Mouse (Mus musculus) gastrocnemius, postnatal 14 days (tissue): Measurements from ENCODE around the gene Gas2. TPM values are rescaled to one million over a fixed set of nuclear protein-coding genes. Genes with fewer than 3 reads are reported as not detected.

Experiments used
- DNase-seq: peaks from one replicate; pipeline ENCODE4 v3.0.0; 2021; ENCODE audit warnings: mixed read lengths
- intact Hi-C: fragments of 180-260 bp; cut with DNase I; formaldehyde crosslinking; loops from one replicate; pipeline ENCODE4 v1.15.1; 2025; ENCODE audit warnings: low total_unique reads
- total RNA-seq, 2 experiments: library from RNA; stranded (reverse); gene quantifications; 2 replicates each; pipeline ENCODE4 v1.2.3; 2021

Gas2 gene
- total RNA-seq, 2 experiments from 2014 or later = 8.7 to 9.8 TPM

DNA sequence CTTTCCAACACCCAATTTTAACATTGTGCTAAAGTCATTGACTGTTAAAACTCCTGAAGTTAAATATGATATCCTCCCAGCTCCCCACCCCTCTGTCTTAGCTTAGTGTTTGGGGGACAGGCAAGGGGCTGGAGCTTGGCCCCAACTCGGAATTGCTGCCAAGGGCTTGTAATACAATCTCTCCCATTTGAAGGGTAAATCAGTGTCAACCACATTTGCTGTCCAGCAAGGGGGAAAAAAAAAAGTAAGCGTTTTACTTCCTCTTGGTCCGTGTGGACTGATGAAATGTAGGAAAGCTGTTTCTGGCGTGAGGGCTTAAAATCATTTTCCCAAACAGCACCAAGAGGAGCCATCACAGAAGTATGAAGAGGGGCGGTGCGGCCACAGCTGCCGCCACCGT lies 16.9 kb downstream of the Gas2 start:
- intact Hi-C loops = no loop called here
- peak; percentile 35 for DNase-seq

DNA sequence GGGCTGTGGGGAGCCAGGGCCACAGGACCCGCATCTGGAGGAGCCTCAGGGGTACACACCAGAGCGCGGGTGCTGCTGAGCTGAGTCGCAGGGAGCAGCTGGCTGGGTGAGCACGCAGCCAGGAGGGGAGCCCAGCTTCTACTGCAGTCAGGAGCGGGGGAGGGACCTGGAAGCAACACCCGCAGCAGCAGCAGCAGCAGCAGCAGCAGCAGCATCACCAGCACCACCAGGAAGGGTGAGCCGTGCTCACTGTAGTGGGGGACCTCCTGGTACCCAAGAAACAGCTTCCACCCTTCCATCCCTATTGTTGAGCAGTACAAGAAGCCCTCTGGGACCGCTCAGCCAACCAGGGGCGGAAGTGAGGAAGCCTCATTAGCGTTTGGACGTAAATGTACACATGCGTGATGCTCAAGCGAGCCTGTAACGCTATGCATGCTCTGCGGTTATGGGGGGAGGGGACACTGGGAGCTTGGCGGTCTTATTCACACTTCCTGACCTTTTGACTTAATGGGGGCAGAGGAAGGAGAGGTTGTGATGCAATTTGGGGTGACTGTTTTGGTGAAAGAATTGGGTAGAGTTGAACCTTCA lies 17.4 kb downstream of the Gas2 start:
- peak; percentile 42 for DNase-seq
- intact Hi-C loops = no loop called here

DNA sequence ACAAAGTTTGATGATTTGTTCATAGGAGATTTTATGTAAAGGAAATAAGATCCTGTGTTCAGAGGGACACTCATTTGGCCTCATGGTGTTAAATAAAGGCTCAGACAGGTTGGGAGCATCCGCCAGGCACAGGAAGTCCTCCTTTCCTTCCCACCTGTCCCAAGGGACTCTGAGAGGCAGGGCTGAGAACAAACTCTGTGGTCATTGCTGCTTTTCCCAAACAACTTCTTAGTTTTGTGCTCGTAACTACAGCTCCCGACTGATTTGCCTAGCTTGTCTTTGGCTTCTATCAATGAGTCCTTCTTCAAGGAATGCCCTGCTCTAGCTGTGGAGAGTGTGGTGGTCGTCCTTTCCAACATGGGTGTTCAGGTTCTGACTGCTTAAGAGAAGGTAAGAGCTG lies 18.3 kb downstream of the Gas2 start:
- DNase-seq = no peak
- intact Hi-C loops = no loop called here

DNA sequence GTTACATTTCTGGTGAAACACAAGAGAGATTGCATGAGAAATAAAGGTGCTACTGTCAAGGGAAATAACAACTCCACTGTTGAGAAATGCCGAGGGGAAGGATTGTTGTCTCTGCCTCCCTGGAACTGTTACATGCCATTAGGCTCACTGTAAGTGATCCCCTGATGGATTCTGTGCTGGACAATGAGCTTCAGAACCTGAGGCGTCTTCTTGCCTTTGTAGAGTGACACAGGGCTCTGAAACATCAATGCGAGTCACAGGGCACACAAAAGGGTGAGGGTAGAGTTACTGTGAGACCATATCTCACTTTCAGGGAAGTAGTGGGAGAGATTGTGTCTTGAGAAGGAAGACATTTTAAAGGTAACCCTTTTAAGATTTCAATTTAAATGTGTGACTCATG lies 23.5 kb downstream of the Gas2 start:
- no peak for DNase-seq
- intact Hi-C loops = no loop called here

- intact Hi-C loops = no loop called here
- no peak for DNase-seq
These were observed 26.1 kb downstream of the Gas2 start for GRCm38 (mm10) chr7:51887678-51888567.

GRCm38 (mm10) chr7:51889601-51890000 lies 27.8 kb downstream of the Gas2 start:
- DNase-seq = no peak
- intact Hi-C loops = no loop called here

GRCm38 (mm10) chr7:51892224-51892965 lies 30.6 kb downstream of the Gas2 start:
- no peak for DNase-seq
- intact Hi-C loops = no loop called here

GRCm38 (mm10) chr7:51893008-51893407 lies 31.2 kb downstream of the Gas2 start:
- no peak for DNase-seq
- intact Hi-C loops = no loop called here

DNA sequence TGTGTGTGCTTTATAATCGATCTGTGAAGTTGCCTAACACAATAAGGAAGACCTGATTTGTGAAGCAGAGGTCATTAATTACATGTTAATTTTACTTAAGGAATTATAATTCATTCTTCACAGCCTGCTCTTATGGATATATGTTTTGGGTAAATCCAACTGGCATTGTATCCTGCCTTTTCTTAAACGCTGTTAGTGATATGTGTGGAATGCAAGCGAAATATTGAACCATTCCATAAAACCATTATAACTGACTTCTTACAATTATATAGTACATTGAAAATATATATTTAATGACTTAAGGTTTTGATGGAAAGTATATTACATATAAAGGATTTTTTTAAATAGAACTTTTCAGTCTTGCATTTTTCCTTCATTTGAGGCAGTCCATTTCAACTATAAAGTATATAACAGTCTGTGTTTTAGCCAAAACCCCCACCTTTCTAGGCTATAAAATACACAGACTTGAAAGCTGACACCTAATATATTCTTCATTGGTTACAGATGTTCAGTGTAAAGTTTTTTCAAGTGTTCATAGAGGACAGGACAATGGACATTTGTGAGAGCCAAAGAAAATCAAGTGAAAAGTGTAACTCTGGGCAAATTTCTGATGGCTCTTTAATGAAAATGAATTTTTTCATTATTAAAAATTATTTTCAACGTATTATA lies 32.5 kb downstream of the Gas2 start:
- no peak for DNase-seq
- intact Hi-C loops = no loop called here

DNA sequence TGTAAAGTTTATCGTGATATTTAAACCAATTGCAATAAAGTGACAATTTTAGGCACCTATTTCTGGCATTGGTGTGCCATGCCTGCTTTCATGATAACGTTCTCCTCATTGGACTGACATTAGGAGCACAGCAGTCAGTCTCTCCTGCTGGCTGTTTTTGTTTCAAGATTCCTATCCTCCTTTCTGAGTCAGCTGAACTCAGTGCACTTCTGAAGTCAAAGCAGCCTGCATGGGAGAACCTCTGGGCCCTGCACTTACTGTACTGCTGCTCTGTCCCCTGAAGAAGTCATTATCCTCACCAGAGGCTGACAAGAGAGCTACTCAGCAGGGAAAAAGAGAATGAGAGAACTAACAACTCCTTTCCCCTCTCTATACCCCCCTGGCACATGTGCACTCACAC lies 33.1 kb downstream of the Gas2 start:
- DNase-seq = no peak
- intact Hi-C loops = no loop called here

DNA sequence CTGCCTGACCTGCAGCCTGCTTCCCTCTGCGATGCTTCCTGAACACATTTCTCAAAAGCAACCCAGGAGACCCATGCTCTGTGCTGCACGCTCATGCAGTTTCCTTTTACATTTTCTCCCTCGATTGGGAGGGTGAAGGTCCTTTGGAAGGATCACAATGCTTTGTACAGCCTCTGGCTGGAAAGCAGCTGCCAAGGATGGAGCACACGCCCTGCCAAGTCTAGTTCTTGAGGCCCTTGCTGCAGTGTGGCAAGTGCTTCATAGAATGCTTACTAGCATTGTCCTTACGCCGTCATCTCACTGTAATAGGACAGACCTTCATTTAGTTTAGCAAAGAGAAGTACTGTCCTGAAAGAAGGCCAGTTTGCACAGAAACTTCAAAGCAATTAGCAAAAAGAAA lies 37.3 kb downstream of the Gas2 start:
- intact Hi-C loops = no loop called here
- DNase-seq = no peak

GRCm38 (mm10) chr7:51913292-51914050 lies 51.7 kb downstream of the Gas2 start:
- intact Hi-C loops = no loop called here
- no peak for DNase-seq

DNA sequence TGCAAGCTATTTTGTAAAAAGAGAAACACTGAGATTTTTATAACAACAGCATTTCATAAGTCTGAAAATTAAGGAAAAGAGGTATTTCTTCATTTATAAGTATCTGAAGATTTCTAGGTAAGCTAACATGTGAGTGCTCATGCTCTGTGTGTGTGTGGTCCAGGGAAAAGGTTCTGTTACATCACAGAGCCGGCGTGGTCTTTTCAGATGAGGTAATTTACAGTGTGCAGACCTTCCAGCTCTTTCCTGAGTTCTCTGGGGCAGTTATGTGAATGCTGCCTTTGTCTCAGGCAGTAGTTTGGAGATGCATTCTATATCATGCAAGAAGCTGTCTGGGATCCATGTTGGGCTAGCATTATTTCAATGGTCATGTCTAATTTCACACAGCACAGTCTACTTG lies 52.3 kb downstream of the Gas2 start:
- intact Hi-C loops = no loop called here

DNA sequence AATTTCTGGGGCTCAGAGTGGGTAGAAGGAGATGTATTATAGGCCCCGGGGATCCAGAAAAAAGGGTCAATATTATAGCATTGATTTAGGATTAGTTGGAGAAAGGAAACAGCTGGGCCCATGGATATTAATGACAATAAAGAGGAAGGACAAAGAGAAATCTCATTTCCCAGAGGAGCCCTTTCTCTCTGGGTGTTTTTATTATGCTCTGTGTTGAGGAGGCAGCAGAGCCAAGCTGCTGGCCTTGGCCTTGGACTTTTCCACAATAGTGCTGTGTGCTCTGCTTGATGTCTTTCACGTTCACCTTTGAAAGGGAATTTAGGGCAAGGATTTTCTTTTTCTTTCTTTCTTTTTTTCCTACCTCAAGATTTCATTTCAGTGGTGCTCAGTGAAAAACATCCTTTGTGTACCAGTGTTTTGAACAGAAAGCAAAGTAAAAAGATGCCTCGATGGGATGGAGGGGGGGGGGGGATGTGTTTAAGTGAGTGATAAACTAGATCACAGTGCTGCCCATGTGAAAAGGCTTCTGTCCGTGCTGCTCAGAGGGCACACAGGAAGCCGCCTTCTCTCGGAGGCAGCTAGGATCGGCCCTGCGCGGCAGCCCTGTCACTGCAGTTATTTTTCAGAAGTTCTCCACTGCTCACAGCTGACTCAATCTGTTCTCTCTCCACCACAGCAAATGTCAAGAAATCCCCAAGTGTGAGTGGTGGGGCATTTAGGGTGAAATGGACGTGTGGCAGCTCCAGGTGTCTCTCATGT lies 67.1 kb downstream of the Gas2 start:
- no peak for DNase-seq
- intact Hi-C loops = no loop called here

More for the DNA sequence above, 52.3 kb downstream of the Gas2 start:
- no peak for DNase-seq

- intact Hi-C loops = no loop called here
- no peak for DNase-seq
These were observed 69.4 kb downstream of the Gas2 start for GRCm38 (mm10) chr7:51931217-51931616.

DNA sequence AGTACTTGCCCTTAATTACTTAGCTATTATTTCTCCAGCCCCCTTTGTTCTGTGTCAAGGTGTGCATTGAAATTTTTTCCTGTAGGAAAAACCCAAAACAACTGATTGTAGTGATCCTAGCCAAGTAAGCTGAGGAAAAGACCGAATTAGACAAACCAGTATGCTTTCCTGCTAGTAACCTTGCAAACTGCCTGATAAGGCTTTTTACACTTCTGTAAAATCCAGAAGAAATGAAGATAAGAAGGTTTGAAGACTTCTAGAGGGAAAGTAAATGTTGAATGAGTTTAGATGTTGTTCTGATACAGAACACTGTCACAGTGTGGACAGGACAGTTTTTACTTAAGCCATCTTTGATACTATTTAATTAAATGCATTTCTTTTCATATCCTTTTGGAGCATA lies 75.5 kb downstream of the Gas2 start:
- intact Hi-C loops = no loop called here

GRCm38 (mm10) chr7:51940461-51940860 lies 78.6 kb downstream of the Gas2 start:
- intact Hi-C loops = no loop called here
- no peak for DNase-seq

More for the DNA sequence above, 75.5 kb downstream of the Gas2 start:
- no peak for DNase-seq

DNA sequence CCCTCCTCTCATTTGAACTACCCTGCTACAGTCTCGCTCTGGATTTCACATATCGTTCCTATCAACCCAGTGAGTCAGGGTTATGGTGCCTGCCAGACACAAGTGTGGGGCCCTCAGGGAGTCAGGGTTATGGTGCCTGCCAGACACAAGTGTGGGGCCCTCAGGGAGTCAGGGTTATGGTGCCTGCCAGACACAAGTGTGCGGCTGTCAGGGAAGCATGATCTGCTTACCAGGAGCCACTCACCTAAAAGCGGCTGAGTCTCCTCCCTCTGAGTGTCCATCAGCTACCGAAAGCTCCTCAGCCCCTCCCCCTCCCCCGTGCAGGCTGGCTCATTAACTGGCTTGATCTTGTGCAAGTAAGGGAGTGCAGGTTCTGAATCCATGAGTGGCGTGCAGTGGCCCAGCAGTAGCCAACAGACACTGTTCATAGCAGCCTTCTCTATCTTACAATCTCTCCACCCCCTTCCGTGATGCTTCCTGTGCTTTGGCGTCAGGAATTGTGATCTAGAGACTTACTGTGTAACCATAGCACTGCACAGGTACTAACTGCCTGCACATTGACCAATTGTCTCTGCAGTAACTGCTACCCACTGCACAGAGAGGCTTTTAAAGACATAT lies 93.7 kb downstream of the Gas2 start:
- intact Hi-C loops = no loop called here
- peak; percentile 4 for DNase-seq
